Mouse (Mus musculus): ENCODE results near the gene Rhebl1. TPM values are rescaled to one million over a fixed set of nuclear protein-coding genes. Genes with fewer than 3 reads are reported as not detected.

Rhebl1 gene
- polyA plus RNA-seq, 1 experiment = 24.6 TPM

DNA sequence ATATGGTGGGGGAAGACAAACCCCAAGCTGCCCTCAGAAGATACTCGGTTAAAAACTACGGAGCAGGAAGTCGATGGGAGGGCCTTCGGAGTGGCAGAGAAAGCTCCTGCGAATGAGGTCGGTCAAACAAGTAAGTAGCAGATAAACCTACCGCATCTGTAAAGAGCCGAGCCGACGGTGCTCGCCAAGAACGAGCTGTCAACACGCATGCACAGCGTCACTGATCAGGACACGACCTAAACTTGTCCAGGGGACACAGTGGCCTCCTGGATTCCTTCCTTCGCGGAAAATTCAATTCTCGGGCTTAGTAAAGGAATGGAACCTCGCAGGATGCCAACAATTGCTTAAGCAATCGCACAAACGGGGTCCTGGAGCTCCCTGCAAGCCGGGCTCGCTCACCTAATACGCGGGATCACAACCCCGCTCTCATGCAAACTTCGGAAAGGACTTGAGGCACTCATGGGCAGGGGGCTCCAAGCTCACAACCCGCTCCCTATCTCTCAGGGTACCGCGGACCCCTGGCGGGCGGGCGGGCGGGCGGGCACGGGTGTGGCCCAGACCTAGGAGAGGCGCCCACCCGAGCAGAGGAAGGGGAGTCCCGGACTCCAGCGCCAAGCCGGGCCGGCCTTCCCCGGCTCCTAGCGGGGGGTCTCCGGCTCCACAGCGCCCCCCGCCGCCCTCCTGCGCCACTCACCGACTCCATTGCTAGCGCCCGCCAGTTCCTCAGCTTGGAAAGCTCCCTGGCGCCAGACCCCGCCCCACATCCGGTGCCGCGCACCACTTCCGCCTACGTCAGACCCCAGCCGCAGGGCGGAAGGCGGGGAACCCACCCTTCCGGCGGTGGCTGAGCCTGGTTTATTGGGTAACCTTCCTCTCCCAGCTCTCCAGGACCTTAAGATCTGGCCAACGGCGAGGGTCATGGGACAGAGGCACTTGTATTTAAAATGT, 63.3 kb downstream of the Rhebl1 start, which contains the start of gene Prkag1:
TSS of gene Prkag1 (minus strand) at position 786 of the 948 bp plus-strand sequence.
- TF ChIP-seq POLR2A (IDR thresholded peaks at IDR 0.05; ENCODE audit: borderline replicate concordance, extremely low read depth, insufficient read depth, insufficient read length, poor library complexity, severe bottlenecking) = peak; percentile 41; the same call in 1 of the 2 replicates
- TF ChIP-seq CTCF (IDR thresholded peaks at IDR 0.05; ENCODE audit: borderline replicate concordance, extremely low read depth, insufficient read depth, insufficient read length) = peak; percentile 56; the same call in 1 of the 2 replicates
- peak; percentile 98 for DNase-seq (ENCODE audit: low read depth)

Other genes starting within 250 kb of the Rhebl1 start
- 38.9 and 55.6 TPM in 2 replicates for gene Ddx23, start 231.6 kb downstream of the Rhebl1 start, polyA plus RNA-seq (2012; rRNA removed)
- 13.7 and 14.0 TPM in 2 replicates for gene Rnd1, start 217.1 kb downstream of the Rhebl1 start, polyA plus RNA-seq (2012; rRNA removed)
- gene Ccdc65, start 186.3 kb downstream of the Rhebl1 start, polyA plus RNA-seq (2012; rRNA removed) = 1.7 and 3.2 TPM in 2 replicates
- gene Fkbp11, start 166.3 kb downstream of the Rhebl1 start, polyA plus RNA-seq (2012; rRNA removed) = 4.7 and 5.9 TPM in 2 replicates
- gene Arf3, start 131.3 kb downstream of the Rhebl1 start, polyA plus RNA-seq (2012; rRNA removed) = 119 and 156 TPM in 2 replicates
- gene Wnt10b, start 116.4 kb downstream of the Rhebl1 start, polyA plus RNA-seq (2012; rRNA removed) = 0.95 and 2.4 TPM in 2 replicates
- gene Wnt1, start 104.7 kb downstream of the Rhebl1 start, polyA plus RNA-seq (2012; rRNA removed) = 1.2 and 2.9 TPM in 2 replicates
- gene Ddn, start 85.0 kb downstream of the Rhebl1 start, polyA plus RNA-seq (2012; rRNA removed) = 1.8 and 2.2 TPM in 2 replicates
- 71.8 and 85.7 TPM in 2 replicates for gene Prkag1, start 63.0 kb downstream of the Rhebl1 start, polyA plus RNA-seq (2012; rRNA removed)
- gene Kmt2d, start 23.3 kb downstream of the Rhebl1 start, polyA plus RNA-seq (2012; rRNA removed) = 18.4 and 37.5 TPM in 2 replicates
- 0.37 and 0.88 TPM in 2 replicates for gene Dhh, start 4.0 kb upstream of the Rhebl1 start, polyA plus RNA-seq (2012; rRNA removed)
- gene Lmbr1l, start 23.7 kb upstream of the Rhebl1 start, polyA plus RNA-seq (2012; rRNA removed) = 106 and 176 TPM in 2 replicates
- 2,160 and 2,864 TPM in 2 replicates for gene Tuba1b, start 40.0 kb upstream of the Rhebl1 start, polyA plus RNA-seq (2012; rRNA removed)
- gene Gm49450, start 59.0 kb upstream of the Rhebl1 start, polyA plus RNA-seq (2012; rRNA removed) = 136 and 183 TPM in 2 replicates
- gene Tuba1a, start 59.2 kb upstream of the Rhebl1 start, polyA plus RNA-seq (2012; rRNA removed) = 11,216 and 14,471 TPM in 2 replicates
- gene Tuba1c, start 135.4 kb upstream of the Rhebl1 start, polyA plus RNA-seq (2012; rRNA removed) = 62.6 and 100 TPM in 2 replicates
- gene Prph, start 160.6 kb upstream of the Rhebl1 start, polyA plus RNA-seq (2012; rRNA removed) = 14.0 and 47.0 TPM in 2 replicates
- 12.1 and 27.9 TPM in 2 replicates for gene Troap, start 180.0 kb upstream of the Rhebl1 start, polyA plus RNA-seq (2012; rRNA removed)
- 7.0 and 15.6 TPM in 2 replicates for gene C1ql4, start 193.3 kb upstream of the Rhebl1 start, polyA plus RNA-seq (2012; rRNA removed)
- 0.82 and 0.92 TPM in 2 replicates for gene Dnajc22, start 198.6 kb upstream of the Rhebl1 start, polyA plus RNA-seq (2012; rRNA removed)
- 47.3 and 50.4 TPM in 2 replicates for gene Spats2, start 231.4 kb upstream of the Rhebl1 start, polyA plus RNA-seq (2012; rRNA removed)